Mouse (Mus musculus) common myeloid progenitor, adult 5-6 weeks (primary cell): ENCODE measurements around the gene Scg5. TPM values are rescaled to one million over a fixed set of nuclear protein-coding genes. Genes with fewer than 3 reads are reported as not detected.

Experiments
- ATAC-seq: replicated peaks from 2 replicates; pipeline ENCODE4 v1.8.0; 2016; ENCODE audit warnings: low read depth, mild to moderate bottlenecking, moderate TSS enrichment, inconsistent platforms; ENCODE audit not compliant: poor library complexity, severe bottlenecking
- total RNA-seq: library from RNA; stranded (forward); fragments of 200-1000, 187-1606 nt; gene quantifications from 2 replicates; pipeline ENCODE4 v1.2.3, GENCODE M21; 2017

Scg5 gene
- total RNA-seq, 1 experiment from 2014 or later = 3.7 TPM

DNA sequence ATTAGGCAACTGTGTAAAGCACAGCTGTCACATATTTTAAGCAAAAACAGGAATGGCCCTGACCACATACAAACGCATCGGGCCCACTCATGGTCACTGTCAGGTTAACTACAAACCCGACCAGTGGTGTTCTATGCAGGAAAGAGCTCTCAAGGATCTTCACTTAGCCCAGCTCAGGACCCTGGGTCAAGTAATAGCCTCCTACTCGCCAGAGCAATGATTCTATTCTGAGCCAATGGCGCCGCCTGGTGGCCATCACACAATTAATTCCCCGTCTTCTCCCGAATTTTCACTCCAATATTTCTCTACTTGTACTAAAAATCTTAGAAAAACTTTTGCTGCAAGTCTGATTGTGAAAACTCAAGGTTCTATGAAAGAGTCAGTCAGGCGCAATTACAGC, 21.3 kb downstream of the Scg5 start:
- peak; percentile 47; the same call in 1 of the 2 replicates for ATAC-seq

DNA sequence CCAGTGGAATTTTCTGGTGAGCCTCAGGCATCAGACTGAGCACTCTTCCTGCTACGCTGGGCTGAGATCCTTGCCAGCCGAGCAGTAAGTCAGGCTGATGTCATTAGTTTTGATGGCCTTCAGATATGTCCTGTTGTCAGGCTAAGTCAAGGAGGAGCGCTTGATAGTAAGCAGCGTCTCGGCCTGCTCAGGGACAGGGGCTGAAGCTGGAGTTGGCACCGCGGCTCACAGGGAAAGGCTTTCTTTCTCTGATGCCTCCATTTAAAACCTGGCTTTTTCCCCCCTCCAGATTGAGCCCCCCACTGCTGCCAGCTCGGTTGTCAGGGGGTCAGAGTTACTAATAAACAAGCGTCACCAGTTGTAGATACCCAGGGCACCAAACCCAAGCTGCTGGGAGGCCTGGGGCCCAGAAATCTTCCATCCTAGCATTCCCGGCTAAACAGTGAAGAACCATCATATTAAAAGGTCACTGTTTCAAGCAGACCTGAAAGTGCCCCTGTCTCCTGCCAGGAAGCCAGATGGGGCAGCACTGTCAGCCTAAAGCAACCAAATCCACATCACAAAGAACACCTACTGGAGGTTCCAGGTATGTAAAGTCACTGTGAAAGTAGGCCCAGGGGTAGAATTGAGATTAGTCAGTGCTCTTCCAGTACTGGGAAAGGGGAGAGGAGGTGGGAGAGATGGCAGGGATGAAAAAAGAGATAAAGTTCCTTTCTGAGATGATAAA, 21.9 kb downstream of the Scg5 start:
- no peak for ATAC-seq

DNA sequence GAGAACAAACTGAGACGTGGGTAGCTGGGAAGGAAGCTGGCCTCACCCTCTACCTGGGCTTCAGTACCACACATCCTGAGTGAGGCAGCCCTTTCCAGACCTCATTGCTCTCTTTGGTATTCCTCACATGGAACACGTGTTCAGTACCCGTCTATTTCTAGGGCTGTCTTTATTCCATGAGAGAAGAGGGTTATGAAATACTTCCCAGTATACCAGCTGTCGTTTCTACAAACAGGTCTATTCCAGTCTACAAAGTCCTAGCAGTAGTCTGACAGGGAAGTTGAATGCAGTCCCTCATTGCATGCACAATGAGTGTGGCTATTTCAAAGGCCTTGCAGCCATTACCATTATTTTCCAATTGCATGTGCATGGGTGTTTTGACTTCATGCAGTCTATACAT, 23.2 kb downstream of the Scg5 start:
- ATAC-seq = no peak

DNA sequence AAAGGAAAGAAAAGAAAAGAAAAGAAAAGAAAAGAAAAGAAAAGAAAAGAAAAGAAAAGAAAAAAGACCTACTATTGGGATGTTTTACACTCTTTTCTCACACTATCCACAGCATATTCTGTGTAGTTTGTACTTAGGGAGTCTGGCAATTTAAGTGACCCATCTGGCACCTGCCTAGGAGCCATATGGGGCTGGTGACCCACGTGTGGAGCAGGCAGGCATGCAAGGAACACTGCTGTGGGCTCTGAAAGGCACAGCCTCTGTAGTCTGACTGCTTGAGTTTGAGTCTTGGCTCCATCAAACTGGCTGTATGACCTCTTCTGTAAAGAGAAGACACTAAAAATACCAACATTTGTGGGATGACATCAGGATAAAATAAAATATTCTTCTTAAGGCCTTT, 25.2 kb downstream of the Scg5 start:
- ATAC-seq = no peak

DNA sequence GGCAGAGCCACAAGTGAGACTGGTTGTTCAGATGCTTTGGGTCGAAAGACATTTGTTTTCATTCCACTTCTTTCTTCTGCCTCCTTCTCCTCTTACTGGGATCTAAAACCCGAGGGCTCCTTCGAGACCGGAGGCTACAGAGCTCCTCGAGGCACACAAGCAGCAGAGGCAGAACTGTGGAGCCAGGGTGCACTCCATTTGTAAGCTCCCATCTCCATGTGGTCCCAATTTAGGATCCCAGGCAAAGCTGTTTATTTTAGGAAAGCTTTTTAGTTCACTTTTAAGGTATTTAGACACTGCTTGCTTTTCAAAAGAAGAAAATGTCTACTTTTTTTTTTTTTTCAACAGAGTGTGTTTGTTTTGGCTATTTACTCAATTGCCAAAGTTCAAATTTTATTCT, 28.1 kb downstream of the Scg5 start:
- no peak for ATAC-seq

DNA sequence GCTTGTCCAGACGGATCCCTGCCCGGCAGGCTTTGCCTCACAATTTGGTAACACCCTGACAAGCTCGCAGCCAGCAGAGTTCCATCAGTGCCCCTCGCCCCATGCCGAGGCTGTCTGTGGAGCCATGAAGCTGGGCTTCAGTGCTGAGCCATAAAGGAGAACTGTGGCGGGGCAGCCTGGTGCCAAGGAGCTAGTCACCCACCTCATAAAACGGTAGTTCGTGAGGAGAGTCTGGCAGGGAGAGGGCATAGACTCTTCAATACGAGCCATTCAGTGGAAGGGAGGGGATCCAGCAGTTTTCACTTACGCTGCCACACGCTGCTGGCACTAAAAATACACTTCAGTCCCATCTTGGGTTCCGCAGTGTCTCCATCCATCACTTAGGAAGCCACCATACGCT, 30.3 kb downstream of the Scg5 start:
- no peak for ATAC-seq

DNA sequence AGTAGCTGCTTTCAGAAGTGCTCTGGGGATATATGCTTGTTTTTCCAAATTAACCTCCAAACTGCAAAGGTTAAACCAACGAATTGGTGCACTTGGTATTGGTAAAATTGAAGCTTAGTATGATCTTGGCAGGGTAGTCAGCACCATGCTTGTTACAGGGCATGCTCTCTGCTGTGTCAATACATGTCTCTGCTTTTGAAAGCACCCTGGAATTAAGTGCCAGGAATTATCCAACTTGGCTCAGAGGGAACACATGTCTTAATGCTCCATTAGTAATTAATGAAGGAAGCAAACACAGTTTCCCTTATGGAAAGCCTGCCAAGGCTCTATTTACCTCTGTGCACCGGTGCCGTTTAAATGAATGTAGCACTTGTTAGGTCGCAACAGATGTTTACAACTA, 33.7 kb downstream of the Scg5 start:
- no peak for ATAC-seq

DNA sequence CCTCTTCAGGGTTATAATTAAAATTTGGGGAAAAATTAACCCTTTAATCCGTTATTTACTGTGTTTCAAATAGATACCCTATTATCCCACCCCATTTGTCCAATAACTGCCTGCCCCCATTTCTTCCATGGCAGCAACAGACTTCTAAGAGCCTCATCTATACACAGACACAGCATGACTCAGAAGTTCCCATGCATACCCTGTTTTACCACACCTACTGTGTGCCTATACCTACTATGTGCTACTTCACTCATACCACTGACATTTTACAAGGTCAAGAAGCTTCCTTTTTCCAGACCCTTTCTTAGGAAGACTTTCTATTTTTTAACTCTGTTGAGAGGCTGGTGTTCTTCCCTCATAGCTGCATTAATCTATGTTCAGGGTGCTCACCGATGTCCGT, 35.4 kb downstream of the Scg5 start:
- ATAC-seq = no peak

DNA sequence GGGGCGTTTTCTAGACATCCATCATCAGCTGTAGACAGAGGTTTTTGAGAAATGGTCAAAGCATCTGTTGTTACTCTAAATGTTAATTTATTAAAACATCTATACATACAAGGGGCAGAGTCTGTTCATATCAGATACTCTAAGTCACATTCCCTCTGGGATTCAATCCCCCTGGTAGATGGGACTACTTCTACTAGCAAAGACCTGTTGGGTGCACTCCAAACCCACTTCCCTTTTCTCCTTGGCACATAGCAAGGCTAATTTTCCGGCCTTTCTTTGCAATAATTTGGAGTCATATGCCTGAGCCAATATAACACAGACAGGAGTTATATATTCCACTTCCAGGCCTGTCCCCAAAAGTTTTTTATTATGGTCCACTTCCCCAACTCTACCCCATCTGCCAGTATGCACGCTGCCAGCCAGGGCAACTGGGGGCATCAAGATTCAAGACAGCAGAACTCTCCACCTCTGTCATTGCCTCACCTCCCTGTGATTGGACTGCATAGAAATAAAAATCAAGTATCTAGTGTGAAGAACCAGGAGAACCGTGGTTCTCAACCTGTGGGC, 40.0 kb downstream of the Scg5 start:
- ATAC-seq = no peak

DNA sequence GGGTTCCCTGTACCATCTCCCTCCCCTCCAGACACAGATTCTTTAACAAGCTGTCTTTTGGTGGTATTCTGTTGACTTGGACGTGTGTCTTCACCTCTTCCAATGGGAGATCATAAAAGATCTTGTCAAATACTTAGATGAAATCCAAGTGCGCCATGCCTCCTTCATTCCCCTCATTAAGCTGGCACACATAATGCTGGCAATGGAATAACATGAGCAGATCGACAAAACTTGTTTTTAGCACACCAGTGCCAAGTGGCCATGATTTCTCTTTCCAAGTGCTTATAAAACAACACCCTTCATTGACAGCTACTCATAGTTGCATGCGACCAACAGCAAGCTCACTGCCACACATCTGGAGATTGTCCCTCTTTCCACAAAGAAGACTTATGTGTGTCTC, 41.0 kb downstream of the Scg5 start:
- no peak for ATAC-seq

DNA sequence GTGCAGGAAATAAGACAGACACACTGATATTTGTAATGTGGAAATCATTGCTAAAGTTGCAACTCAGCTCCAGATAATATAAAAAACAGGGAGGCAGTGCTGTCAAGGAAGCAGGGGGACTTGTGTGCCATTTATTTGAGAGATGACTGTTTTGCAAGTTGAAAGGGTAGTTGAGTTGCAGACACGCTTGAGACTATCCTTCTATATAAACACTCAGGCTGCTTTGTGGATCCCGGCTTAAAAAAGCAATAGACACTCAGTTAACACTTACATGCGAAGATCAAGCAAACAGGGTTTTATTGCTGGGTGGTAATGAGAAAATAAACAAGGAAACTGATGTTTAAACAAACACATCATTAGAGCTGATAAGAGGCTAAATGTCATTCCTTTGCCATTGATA, 44.1 kb downstream of the Scg5 start:
- no peak for ATAC-seq

DNA sequence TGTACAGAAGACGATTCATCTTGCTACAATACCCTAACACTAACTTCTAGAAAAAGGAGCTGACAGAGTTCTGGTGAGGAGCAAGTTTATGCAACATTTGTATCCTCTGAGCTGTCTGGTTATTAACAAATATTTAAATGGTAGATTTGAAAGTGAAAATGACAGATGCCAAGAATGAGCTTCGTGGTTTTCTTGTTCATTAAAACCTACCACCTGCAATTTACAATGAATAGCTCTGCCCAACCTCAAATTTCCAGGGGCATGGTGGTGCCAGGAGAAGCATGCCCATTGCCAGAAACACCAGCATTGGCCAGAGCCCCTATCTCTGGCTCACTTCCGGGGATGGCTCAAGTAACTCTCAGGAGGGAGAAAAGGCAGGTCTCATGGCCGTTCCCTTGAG, 47.4 kb downstream of the Scg5 start:
- ATAC-seq = no peak

DNA sequence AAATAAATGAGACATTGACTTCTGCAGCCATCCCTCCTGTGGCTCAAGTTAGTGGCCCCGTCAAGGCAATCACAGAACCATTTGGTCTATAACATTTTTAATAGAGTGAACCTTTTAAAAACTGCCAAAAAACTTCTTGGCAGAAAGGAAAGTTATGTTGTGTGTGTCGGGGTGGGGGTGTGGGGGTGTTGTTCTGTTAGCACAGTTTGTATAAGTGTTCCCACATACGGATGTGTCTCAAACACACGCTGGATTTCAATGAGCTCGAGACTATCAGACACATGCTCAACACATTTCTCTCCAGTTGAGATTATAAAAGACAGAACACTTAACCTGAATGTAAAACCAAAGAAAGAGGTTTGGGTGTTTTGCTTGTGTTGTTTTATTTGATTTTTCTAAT, 47.8 kb downstream of the Scg5 start:
- ATAC-seq = no peak

DNA sequence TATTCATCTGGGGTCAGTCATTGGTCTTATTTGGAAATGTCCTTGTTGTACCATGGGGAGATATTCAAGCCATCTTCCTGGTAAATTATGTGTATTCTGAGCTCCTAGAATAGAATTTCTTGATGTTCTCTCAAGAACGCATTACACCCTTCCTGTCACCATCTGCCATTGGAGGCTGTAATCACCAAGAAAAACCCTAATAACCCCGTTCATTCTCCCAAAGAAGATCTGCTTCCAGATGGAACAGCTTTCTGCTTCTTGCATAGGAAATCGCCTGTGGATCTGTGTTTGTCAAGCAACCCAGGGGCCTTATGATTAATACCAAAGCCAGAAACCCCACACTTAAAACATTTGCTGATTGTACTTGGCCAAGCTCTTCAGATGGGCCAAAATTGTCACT, 49.6 kb downstream of the Scg5 start:
- no peak for ATAC-seq

DNA sequence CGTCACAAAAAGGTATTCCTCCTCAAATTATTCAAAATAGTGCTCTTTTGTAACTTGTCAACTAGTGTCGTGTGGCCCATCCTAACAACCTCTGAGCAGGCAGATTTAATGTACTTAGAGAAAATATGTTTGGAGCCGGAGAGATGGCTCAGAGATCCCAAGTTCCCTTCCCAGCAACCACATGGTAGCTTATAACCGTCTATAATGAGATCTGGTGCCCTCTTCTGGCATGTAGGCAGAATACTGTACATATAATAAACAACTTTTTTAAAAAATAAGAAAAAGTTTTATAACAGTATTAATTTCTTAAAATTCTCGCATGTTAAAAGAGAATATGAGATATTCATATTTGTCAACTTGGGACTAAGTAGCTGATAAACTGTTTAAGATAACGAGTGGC, 50.9 kb downstream of the Scg5 start:
- ATAC-seq = no peak

DNA sequence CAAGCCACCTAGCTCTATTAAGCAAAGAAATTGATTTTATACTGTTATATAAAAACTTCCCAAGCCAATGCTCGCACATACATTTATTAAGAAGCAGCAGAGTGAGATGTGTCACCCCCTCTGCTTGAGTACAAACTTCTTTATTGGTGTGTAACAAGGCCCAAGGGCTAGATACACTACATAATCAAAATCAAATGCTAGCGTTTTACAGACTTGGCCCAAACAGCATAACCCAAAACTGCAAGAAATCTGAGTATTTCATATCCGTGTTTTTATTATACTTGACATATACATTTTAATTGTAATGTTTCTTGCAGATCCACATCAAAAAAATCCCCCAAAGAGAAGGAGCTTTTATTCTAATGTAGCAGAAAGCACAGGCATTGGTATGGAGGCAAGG, 52.6 kb downstream of the Scg5 start:
- no peak for ATAC-seq

DNA sequence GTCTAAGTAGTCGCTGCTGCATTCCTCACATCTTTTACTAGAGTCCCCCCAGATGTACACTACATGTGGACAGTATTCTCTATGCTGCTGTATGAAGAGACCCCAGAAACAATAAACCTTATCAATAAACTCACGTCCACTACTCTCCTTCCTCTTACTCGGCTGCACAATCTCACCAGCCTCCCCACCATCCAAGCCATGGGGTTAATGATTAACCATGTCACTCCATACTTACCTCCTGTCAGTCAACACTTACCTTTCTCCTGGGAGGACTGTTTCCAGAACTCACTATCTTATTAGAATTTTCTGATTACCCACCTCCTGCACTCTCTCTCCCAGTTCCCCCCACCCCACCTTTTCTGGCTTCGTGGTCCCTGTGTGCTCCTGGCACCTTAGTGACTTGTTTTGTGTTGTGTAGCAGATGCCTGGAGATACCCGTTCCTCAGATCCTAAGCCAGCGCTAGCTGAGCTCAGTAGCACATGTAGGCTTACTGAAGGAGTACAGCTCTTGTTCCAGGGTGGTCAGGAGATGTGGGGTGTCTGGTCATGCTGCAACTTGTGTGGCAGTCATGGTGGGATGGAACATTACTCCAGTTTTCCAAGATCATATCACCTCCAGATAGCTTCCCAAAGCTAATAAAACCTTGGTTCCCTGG, 54.6 kb downstream of the Scg5 start:
- no peak for ATAC-seq

DNA sequence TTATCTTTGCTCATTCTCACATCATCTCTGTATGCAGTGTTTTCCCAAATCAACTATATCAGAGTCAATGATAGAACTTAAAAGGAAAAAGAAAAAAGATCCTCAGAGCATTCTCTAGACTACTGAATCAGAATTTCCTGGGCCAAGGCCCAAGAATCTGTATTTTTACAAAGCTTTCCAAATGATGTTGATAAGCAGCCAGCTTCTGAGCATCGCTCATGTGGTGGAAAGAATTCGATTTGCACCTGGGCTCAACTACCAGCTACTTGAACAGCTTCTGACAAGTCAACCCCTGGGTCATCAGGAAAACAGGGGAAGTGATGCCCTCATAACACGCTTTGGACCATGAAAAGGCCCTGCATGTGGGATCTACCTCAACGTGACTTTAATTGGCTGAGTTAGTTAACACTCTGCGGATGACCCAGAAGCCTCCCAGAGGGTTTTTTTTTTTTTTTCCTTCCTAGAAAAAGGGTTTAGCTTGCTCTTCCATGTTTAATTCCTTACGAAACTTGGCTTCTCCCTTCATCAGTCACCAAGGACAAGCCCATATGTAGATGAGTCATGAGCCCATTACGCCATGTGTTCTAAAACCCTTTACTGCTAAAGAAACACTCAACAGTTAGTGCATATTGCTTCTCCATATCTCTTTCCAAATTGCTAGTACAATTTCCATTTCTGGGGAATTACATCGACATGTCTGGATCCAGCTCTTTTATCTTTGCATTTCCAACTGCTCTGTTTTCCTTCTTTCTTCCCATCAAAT, 60.2 kb downstream of the Scg5 start:
- ATAC-seq = no peak

DNA sequence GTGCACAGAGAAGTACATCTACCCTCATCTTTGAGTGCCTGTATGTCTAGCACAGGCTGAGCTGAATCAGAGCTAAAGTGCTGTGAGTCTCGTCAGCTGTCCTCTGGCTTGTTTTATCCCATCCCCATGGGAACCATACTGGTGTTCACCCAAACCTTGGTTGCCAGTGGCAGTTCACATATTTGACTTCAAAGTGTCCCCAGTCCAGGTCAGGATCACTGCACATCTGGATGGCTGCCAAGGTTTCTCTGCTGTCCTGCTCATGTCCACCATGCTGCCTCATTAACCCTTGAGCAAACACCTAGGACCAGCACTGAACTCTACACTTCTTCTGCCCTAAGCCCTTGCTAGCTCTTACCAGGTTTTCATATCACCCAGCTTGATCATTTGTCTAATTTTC, 63.0 kb downstream of the Scg5 start:
- ATAC-seq = no peak

DNA sequence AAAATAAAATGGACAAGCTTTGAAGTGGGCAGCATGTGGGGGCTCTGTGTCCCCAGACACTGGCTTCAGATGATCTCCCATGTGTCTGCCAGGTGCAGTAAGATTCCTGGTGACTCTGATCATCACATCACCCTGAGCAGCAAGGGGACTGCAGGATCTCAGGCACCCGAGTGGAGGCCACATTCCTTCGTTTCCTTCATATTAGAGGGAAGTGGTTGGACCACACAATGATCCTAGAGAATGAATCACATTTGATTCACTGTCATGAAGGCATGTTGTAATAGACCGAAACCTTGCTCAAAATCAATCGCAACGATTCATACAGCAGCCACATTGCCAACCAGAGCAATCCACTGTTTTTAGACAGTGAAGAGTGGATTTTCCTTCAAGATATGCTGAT, 64.0 kb downstream of the Scg5 start:
- ATAC-seq = no peak
